Mouse (Mus musculus) thymus, adult 2 months (tissue): ENCODE data around the gene Ccr10.

Experiments
- CTCF ChIP-seq: fragments of 200-500 bp; IDR thresholded peaks from 2 replicates; pipeline ENCODE4 v1.5.1; 2012; ENCODE audit warnings: mild to moderate bottlenecking, control low read depth, low read length, moderate library complexity, borderline replicate concordance; ENCODE audit not compliant: control insufficient read depth, poor library complexity, insufficient read depth; ENCODE audit errors: extremely low read depth
- POLR2A ChIP-seq: fragments of 200-500 bp; IDR thresholded peaks from 2 replicates; pipeline ENCODE4 v1.6.1; 2012; ENCODE audit warnings: mild to moderate bottlenecking, low read length, control low read depth, moderate library complexity; ENCODE audit not compliant: control insufficient read depth, poor library complexity, insufficient read depth; ENCODE audit errors: extremely low read depth

- TF ChIP-seq CTCF (no peak), POLR2A (no peak)
These were observed 36.7 kb upstream of the Ccr10 start for GRCm38 (mm10) chr11:101211970-101212369.
